Mouse (Mus musculus) thymus, postnatal 14 days (tissue): ENCODE data around the gene Tnfrsf12a.

ENCODE experiments used
- DNase-seq: peaks from one replicate; pipeline ENCODE4 v3.0.0; 2021

The Tnfrsf12a gene

DNA sequence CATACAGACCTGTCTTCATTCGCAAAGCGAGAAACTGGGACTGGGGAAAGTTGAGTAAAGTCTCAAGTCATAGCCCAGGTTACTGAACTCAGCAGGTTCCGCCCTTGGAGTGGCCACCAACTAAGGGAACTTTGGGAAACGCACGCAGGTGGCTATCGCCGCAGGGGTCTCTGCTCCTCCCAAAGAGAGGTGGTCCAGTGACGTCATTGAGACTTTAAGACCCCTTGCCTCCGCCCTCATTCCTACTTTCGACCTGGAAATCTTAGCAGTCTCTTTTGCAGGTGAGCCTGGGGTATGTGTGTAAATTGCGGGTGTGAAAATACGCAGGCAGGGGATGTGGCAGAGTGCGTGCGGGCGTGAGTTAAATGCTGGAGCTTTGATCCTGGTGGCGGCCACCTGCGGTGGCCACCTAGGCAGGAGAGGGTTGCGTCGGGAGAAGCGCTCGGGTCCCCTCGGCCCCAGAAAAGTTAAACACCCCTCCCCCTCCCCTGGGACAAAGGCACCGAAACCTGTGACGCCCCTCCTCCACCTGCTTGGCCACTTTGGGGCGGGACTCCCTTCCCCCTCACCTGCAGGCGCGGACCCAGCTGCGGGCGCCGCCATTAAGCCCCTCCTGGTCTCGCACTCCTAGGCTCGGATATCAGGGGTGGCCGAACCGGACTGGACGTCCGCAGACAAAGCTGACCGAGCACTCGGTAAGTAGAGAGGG is 2.0 kb upstream of the Tnfrsf12a start, which contains the start of gene Cldn6:
TSS of gene Cldn6 (plus strand) at position 123 of the 709 bp plus-strand sequence.
- no peak for DNase-seq

DNA sequence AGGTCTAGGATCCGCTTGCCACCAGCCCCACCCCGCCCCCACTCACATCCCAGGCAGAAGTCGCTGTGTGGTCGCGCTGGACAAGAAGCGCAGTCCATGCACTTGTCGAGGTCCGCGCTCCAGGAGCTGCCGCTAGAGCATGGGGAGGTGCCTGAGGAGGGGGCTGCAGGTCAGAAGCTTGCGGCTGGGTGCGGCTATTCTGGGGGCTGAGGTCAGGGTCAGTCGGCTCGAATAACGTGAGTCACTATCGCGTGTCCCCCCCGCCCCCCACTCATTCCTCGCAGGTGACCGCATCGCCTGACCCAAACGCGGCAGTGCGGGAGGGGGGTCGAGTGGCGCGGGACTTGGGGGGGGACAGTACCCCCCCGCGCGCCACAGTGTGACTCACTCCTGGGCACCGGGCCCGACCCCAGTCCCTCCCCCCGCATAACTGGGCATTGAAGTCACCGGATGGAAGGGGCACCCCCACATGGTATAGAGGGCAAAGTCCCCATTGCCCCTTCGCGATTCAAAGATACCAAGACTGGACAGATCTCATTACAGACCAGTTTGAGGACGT is 716 bp downstream of the Tnfrsf12a start:
- DNase-seq, result peak; percentile 50

DNA sequence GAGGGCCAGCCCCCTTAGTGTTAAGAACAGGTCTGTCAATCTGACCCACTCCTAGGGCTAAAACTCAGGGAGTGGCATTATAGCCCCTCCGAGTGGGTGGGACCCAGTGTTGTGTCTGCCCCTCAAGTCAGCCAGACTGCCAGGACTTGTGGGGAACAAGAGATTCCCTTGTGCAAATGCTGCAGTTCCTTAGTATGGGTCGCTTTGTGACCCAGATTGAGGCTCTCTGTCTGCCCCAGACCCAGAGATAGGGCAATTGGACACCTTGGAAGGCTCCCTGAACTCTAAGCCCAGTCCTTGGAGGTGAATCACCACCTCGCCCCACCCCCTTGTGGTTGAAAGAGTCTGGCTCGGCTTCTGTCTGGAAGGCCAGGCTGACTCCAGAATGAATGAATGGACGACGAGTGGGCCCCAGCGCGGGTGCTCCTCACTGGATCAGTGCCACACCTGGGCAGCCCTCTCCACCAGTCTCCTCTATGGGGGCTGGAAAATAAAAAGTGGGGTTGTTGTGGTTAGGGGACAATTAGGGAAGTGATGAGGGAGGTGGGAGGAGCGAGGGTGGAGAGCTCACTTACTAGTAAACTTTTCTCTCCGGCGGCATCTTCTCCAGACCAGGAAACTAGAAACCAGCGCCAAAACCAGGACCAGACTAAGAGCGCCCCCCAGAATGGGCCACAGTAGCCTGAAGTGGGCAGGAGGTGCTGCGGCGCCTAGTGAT is 1.5 kb downstream of the Tnfrsf12a start:
- DNase-seq, result peak; percentile 34

DNA sequence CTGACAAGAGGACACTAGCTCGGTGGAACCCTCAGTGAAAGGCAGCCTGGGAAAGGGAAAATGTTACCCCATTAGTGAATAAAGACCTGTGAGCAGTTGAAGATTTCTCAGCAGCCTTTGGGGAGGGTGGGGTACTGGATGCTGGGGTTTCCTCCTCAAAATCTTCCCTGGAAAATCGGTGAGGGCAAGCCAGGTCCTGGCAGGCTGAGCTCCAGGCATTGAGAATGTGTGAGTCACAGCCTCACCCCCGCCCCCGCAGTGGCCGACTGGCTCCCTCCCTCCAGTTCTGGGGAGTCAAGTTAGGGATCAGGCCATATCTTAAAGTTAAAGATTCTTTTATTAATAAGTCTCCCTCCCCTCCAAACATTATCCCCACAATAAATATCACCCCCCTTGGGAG is 2.1 kb downstream of the Tnfrsf12a start:
- DNase-seq, result no peak

DNA sequence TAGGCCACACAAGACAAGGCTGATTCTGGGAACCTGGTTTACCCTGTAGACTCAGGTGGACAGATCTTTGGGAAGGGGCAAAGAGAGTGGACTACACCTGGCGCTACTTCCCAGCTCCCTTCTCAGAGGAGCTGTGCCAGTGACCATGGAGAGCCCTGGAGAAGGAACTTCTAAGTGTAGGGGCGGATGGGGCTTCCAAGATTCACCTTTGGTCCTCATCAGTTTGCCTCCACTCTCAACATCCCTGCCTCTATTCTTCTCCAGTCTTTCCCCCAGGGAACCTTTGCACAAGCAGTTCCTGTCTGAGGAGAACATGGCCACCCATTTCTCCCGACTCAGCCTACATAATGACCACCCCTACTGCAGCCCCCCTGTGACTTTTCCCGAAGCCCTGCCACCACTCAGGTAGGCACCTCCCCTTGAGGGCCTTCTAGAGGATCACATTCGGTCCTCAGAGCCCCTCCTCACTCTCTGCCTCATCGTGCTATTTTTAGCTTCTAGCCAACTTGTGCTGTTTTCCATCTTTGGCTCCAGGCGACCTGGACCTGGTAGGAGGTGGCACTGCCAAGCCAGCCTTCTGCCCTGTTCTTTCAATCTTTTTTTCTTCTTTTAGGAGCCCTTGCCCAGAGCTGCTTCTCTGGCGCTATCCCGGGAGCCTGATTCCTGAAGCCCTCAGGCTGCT is 2.9 kb downstream of the Tnfrsf12a start:
- DNase-seq, result no peak

DNA sequence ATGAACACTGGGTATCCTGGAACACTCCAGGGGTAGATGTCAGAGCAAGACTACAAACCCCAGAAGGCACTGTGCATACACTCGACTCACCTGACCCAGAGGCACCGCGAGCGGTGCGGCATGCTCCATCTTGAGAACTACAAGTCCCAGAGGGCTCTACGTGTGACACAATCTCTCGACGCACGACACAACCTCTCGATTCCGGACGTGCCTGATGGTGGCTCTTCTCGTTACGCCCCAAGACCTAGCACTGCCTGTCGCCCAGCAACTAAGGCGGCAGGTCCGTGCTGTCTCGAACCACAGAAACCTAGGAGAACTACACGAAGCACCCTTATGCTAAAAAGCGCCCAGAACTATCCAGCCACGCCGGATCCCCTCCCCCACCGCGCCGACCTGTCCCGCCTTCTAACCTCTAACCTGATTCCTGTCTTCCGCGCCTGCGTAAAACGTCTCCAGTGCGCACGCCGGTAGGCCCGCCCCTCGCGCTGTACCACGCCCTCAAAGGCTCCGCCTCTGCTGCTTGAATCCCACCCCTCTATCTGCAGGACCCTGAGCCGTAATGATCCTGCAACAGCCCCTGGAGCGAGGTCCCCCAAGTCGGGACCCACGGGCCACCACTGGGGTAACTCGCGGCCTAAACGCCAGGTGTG is 3.7 kb downstream of the Tnfrsf12a start, which contains the start of the genes Hcfc1r1 and Thoc6:
TSS of gene Hcfc1r1 (plus strand) at position 173 of the 650 bp plus-strand sequence.
TSS of gene Thoc6 (minus strand) at position 459 of the 650 bp plus-strand sequence.
- peak; percentile 95 for DNase-seq

GRCm38 (mm10) chr17:23672761-23673160 is 4.5 kb downstream of the Tnfrsf12a start:
- no peak for DNase-seq

GRCm38 (mm10) chr17:23671519-23671918 is 5.7 kb downstream of the Tnfrsf12a start:
- DNase-seq, result no peak

DNA sequence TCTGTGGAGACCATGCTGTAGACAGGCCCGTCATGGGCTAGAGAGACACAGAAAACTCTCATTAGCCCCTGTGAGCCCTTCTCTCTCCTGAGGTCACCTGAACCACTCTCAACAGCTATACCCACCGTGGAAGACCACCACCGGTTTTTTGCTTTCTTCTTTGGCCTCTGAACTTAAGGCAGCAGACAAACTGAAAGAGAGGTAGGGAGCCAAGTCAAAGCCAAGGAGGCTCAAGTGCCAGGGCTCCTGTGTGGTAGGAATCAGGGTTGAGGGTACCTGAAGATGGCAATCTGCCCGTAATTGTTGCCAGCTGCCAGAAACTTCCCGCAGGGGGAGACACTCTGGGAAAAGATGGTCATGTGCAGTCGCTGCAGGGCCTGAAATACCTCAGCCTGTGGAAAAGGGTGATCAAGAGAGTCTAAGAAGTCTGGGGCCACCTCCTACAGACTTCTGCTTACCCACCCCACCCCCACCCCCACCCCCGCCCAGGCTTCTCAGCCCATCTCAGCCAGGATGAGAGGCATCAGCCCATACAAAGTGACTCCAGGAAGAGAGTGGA is 6.7 kb downstream of the Tnfrsf12a start:
- no peak for DNase-seq

DNA sequence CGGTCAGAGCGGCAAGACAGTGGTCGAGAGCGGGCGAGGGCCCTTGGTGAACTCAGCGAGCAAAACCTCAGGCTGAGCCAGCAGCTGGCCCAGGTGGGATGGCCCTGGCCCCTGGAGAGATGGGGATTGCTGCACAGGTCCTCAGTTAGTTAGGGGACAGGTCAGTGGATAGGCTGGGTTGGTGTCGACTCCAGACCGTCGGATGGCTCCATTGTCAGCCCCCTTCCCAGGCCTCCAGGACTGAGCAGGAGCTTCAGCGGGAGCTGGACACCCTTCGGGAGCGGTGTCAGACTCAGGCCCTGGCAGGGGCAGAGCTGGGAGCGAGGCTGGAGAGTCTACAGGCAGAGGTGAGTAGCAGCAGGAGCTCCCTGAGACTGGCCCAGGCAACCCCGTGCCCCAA is 11.8 kb downstream of the Tnfrsf12a start:
- no peak for DNase-seq

- DNase-seq, result peak; percentile 48
Measured at GRCm38 (mm10) chr17:23664556-23665021, 12.7 kb downstream of the Tnfrsf12a start.

- DNase-seq, result peak; percentile 53
Measured at GRCm38 (mm10) chr17:23661526-23661925, 15.7 kb downstream of the Tnfrsf12a start.

DNA sequence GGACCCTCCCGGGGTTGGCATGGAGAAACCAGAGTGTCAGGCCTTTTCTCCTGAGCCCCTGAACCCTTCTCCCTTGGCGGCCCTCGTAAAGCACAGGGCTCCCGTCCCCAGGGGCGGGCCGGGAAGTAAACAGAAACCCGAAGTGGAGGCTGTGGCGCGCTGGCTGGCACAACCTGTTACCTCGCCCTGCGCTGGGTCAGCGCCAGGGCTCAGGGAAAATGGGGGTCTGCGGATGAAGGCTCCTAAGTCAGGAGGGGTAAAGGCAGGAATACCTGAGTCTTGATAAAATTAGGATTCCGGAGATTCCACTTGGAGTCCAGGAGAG is 16.4 kb downstream of the Tnfrsf12a start:
- no peak for DNase-seq

- DNase-seq, result peak; percentile 54
Measured at GRCm38 (mm10) chr17:23660117-23660875, 17.0 kb downstream of the Tnfrsf12a start, which contains the start of gene Bicdl2. TSS of gene Bicdl2 (plus strand) at chr17:23660506.

DNA sequence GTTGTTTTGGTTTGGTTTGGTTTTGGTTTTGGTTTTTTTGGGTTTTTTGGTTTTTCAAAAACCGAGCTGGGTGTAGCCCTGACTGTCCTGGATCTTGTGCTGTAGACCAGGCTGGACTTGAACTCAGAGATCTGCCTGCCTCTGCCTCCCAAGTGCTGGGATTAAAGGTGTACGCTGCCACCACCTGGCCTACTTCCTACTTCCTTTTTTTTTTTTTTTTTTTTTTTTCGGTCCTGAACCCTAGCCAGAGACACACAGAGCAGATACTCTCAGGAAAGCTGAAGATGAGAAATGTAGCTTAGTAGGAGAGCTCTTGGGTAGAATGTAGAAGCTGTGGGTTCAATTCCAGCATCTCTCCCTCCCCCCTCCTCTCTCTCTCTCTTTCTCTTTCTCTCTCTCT is 18.8 kb downstream of the Tnfrsf12a start:
- no peak for DNase-seq

GRCm38 (mm10) chr17:23654410-23654809 is 22.9 kb downstream of the Tnfrsf12a start:
- DNase-seq, result no peak

DNA sequence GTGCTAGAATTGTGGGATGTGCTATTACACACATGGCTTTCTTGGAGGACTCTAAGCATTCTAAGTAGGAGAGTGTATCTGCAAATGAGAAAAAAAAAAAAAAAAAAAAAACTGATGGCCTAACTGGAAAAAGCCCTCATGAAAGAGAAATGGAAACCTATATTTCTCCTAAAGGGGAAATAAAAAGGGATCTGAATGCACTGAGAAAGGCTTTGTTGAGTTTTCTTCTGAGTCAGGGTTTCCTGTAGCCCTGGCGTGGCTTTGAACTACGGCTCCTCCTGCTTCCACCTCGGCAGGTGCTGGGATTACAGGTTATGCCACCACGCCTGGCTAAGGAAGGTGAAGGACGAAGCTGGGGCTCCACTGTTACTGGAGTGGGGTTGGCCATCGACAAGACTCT is 23.3 kb downstream of the Tnfrsf12a start:
- DNase-seq, result no peak

- no peak for DNase-seq
Measured at GRCm38 (mm10) chr17:23653324-23653723, 23.9 kb downstream of the Tnfrsf12a start.

GRCm38 (mm10) chr17:23651363-23651762 is 25.9 kb downstream of the Tnfrsf12a start:
- no peak for DNase-seq

- DNase-seq, result no peak
Measured at GRCm38 (mm10) chr17:23645894-23646293, 31.4 kb downstream of the Tnfrsf12a start.
